Mouse (Mus musculus): ENCODE results near the gene Inf2.
A peak's percentile ranks its signal among the peaks of the same experiment; 100 is the strongest.

Gene Inf2

GRCm38 (mm10) chr12:112588426-112589256 lies at the start of gene Inf2:
Gene Inf2, plus strand, starts transcription at chr12:112588784.
- peak; percentile 48 to 72 for DNase-seq

DNA sequence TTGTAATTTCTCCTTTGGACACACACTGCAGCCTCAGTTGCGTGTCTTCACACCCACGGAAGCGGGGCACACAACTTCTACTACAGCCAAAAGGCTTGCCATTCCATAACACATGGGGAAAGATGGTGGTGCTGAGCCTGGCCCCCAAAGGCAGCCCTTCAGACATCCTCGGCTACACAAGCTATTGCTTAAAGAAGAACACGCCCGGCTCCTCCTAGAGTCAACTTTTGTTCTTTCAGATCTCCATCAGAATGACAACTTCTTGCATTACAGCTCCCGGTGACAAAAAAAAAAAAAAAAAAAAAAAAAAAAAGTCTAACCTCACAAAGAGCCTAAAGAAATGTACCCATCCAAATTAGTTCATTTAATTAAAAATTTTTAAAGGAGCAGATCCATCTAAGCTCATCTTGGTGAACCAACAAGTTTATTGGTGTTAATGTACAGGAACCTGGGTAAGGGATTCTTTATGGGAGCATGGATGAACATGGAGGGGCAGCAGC lies 49.1 kb upstream of the Inf2 start:
- no peak for DNase-seq

- DNase-seq: no peak
Observed at GRCm38 (mm10) chr12:112540321-112540720, 48.3 kb upstream of the Inf2 start.

GRCm38 (mm10) chr12:112541483-112542091 lies 47.0 kb upstream of the Inf2 start:
- no peak for DNase-seq

DNA sequence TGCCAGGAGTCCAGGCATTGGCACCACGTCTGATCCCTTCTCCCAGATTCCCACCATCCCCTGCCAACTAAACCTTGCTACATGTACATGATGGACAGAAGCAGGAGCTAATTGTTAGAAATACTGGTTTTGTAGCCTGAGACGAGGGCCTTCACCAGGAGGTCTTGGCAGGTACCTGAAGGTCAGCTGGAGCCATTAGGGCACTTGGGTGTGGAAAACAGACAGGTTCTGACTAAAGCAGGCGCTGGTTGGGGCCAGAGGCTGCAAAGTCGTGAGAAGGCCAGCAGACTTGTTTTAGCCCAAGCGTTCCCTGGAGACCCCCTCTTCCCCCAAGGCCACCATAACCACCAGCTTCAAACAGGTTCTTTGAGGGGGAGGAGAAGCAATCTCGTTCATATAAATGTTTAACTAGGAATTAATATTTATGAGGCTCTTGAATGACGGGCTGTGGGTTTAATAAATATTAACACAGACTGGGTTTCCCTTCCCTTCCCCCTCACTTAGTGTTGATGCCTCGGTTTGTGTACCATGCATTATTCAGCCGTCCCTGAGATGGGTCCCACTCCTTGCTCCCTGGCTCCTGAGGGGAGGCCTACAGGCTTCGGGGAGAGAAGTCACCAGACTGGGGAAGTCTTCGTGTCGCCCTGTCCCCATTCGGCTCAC lies 46.2 kb upstream of the Inf2 start:
- no peak for DNase-seq

GRCm38 (mm10) chr12:112542920-112543300 lies 45.7 kb upstream of the Inf2 start:
- DNase-seq: peak; percentile 90 to 94

- DNase-seq: no peak
Observed at GRCm38 (mm10) chr12:112543941-112544340, 44.6 kb upstream of the Inf2 start.

DNA sequence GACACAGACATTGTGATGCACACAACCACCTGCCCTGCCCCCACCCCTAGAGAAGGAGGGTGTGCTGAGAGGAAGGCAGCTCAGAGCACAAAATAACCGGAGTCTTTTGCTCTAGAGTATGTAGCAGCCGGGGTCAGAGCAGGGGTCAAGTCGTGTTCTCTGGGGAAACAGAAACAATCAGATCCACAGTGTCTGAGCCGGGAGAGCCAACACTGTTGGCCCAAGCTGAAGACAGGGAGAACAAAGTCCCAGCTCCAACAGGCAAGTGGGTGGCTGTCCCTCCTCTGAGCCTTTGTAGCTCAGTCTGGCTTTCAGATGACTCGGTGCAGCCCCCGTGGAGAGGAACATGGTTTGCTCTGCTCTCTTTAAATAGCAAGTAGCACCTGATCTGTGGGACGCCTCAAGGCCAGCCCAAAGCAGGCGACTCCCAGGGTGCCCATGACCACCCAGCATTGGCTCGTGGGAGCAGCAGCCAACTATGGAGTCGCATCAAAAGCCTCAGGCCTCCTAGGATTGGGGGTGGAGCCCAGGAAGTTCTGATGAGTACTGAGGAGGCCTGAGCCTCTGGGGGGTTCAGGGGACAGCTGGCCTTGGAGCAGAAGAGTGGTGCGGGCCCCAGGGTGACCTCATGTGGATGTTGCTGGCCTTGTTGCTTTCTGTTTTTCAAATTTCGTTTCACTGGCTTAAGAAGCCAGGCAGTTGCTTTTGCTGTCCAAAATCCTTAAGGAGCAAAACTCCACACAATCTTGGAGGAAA lies 43.5 kb upstream of the Inf2 start:
- DNase-seq: no peak

GRCm38 (mm10) chr12:112546110-112546509 lies 42.5 kb upstream of the Inf2 start:
- DNase-seq: no peak

DNA sequence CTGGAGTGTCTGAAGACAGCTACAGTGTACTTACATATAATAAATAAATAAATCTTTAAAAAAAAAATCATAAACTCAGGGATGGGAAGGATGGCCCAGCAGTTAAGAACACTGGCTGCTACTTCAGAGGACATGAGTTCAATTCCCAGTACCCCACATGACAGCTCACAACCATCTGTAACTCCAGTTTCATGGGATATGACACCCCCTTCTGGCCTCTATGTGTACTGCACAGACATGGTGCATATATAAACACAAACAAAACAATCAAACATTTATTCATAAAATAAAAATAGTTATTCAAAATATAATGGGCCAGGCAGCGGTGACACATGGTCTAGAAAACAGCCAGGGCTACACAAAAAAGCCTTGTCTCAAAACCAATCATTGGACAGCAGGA lies 39.3 kb upstream of the Inf2 start:
- DNase-seq: no peak

DNA sequence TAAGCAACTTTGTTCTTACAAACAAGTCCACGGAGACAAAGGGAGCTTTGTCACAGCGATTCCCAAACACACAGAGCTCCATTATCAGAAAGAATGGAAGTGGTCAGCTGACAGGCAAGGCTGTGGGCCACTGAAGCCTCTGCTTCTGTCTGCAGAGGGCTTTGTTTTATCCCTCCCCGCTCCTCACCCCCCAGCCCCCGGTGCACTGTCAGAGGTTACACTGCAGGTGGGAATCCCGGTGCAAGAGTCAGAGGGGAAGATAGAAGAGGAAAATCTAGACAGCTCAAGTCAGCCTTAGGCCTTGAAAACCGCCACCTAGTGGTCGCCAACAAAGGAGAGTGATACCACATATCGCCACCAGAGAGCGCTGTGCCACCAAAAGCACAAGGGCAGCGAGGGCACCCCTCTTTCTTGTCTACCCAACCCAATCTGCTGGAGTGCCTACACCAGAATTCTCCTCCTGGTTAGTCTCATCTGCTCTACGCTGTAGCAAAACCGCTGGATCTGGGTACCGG lies 36.7 kb upstream of the Inf2 start:
- peak; percentile 90 to 92 for DNase-seq

- no peak for DNase-seq
Observed at GRCm38 (mm10) chr12:112552520-112552919, 36.1 kb upstream of the Inf2 start.

- DNase-seq: no peak
Observed at GRCm38 (mm10) chr12:112554900-112555299, 33.7 kb upstream of the Inf2 start.

DNA sequence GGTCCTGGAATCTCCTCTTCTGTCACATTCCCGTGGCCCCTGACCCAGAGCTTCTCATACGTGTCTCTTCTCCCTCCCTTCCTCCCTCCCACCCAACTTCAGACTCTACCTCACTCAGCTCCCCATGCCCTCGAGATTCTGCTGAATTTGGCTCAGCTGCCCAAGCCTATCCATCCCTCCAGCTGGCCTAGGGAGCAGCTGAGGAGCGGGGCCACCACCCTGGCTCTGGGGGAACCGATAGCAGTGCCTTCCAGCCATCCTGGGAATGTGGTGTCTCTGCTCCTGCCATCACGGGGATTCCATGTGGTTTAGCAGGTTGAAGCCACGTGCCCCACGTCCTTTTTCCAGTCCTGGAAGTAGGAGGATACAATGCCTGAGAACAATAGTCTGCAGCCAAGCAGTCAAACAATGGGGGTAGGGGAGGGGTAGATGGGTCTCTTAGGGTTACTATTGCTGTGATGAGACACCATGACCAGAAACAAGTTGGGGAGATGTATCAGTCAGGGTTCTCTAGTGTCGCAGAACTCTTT lies 32.0 kb upstream of the Inf2 start:
- DNase-seq: no peak

- DNase-seq: no peak
Observed at GRCm38 (mm10) chr12:112557219-112557618, 31.4 kb upstream of the Inf2 start.

- DNase-seq: no peak
Observed at GRCm38 (mm10) chr12:112559231-112559630, 29.4 kb upstream of the Inf2 start.

DNA sequence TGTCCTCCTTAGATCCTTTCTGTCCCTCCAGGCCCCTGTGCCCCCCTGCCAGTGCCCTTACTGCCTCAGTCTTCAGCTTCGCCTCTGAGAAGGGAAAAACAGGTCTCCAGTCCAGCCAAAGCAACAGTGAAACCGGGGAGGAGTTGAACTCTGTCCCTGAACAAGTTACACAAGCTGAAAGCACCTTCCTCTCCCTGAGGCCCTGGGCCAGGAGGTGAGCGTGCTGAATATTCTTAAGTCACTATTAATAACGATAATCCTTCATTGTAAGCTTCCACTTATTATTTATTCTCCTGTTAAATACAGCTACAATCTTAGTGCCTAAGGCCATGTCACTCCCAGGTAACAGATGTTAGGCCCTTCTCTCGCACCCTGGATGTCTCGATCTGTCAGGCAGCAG lies 28.9 kb upstream of the Inf2 start:
- DNase-seq: no peak

DNA sequence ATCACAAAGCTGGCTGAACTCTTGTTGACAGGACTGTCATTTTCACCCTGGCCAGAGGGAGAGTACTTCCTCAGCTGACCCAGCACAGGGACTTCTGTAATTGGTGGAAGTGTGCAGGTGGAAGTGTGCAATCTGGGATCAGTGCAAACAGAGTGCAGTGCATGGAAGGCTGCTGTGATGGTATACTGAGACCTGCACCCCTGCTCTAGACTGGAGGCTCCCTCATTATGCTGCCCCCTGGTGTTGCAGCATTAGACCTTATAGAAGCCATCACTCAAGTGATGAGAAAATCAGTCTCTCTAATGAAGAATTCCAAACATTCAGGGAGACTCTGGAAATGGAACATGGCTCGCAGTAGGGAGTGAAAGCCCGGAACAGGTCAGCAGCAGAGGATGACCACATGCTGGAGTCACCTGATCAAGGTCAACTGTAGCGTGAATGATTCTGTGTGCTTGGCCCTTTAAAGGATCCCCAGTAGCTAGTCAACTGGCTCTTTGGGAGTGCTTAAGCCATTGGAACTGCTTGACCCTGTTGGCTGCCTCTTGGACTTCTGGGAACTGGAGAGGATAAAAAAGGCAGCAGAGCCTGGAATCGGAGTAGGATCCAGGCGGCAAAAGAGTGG lies 28.3 kb upstream of the Inf2 start:
- DNase-seq: no peak

GRCm38 (mm10) chr12:112561163-112561562 lies 27.4 kb upstream of the Inf2 start:
- DNase-seq: no peak

DNA sequence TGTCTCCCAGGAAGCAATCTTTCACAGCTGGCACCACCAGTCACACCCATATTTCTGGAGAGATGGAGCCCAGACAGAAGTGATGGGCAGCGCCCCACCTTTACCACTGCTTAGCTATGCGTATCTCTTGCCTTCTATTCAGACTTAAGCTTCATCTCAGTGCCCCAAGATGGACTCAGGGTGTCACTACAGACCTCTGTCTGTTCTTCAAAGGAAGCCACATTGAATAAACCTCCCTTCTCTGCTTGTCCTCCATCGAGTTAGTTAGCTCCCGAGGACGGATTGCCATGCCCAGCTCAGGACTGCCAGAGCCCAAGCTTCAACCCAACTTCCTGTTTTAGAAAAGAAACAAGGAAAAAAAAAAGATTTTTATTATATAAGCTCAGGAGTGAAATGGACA lies 26.1 kb upstream of the Inf2 start:
- DNase-seq: no peak

DNA sequence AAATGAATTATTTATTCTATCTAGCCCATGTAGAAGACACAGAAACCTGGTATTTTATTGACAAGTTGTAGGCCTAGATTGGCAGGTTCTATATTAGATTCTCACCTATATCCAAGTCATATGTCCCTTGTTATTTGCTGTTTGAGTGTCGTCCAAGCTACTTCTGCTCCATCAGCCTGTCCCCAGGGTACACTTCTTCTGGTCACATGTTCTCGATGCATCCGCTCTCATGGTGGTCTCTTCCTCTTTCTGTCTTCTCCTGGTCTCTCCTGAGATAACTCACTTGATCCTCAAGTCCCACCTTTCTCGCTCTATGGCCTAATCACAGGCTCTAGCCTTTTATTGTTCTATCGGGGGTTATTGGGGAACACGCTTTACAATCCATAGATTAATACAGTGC lies 25.6 kb upstream of the Inf2 start:
- no peak for DNase-seq

GRCm38 (mm10) chr12:112570160-112570559 lies 18.4 kb upstream of the Inf2 start:
- no peak for DNase-seq

Measured in cerebellum, postnatal 25 days (tissue).